Mouse (Mus musculus) C2C12 (cell line): ENCODE data around the gene Klhdc8a.

Experiments
- CEBPB ChIP-seq: IDR thresholded peaks from one replicate; pipeline ENCODE4 v1.6.1; 2011; ENCODE audit warnings: low read depth, mild to moderate bottlenecking, control low read depth, moderate library complexity
- CTCF ChIP-seq: IDR thresholded peaks from one replicate; pipeline ENCODE4 v1.5.1; 2011; ENCODE audit not compliant: control insufficient read depth, insufficient read depth, insufficient read length
- MAX ChIP-seq: IDR thresholded peaks from one replicate; pipeline ENCODE4 v1.6.1; 2011; ENCODE audit warnings: mild to moderate bottlenecking, control low read depth
- MYOD1 ChIP-seq: IDR thresholded peaks from one replicate; pipeline ENCODE4 v1.6.1; 2011; ENCODE audit warnings: low read depth; ENCODE audit not compliant: control insufficient read depth, insufficient read length
- MYOG ChIP-seq: IDR thresholded peaks from one replicate; pipeline ENCODE4 v1.6.1; 2011; ENCODE audit not compliant: control insufficient read depth, insufficient read length; ENCODE audit errors: extremely low read depth
- USF1 ChIP-seq: IDR thresholded peaks from one replicate; pipeline ENCODE4 v1.6.1; 2011; ENCODE audit warnings: low read depth, mild to moderate bottlenecking, control low read depth, moderate library complexity

DNA sequence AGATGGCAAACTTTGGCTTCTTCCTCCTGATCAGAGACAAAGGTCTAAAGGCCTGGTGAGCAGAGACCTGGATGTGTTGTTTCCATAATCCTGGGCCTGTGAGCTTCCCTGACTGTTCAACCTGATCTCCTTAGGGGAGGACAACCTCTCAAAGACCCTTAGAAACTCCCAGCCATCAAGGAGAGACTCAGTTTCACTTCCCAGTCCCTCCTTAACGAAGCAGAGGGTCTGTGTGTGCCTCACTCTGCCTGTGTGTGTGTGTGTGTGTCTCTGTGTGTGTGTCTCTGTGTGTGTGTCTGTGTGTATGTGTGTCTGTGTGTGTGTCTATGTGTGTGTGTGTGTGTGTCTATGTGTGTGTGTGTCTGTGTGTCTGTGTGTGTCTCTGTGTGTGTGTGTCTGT is 45.2 kb downstream of the Klhdc8a start:
- no peak for TF ChIP-seq MAX
- no peak for TF ChIP-seq USF1
- TF ChIP-seq MYOG, result no peak
- TF ChIP-seq CTCF, result no peak
- TF ChIP-seq MYOD1, result no peak
- TF ChIP-seq CEBPB, result no peak
